In genomic region chr9:108983209-108983608, GRCm38 (mm10) we compare ENCODE assay signal across 29 mouse cellular contexts. TPM values are rescaled to one million over a fixed set of nuclear protein-coding genes. Genes with fewer than 3 reads are reported as not detected.
DNase-seq lines count a peak whose midpoint lies in the region; ATAC-seq and TF ChIP-seq lines count a peak whose summit lies in the region.
"Had no signal": no experiment of that assay in that cellular context is flagged by ENCODE, and none has a peak within 500 bp of the region (broad histone marks: within the 10 kb centered on the region; RNA-seq: fewer than 3 reads in every experiment).

No protein-coding gene starts in this region.

- no peaks in the 10 kb centered on the region for H3K36me3 ChIP-seq in erythroblast, embryonic 14.5 days (ENCODE audit: control insufficient read depth)
- no peaks in the 10 kb centered on the region for H3K36me3 ChIP-seq in liver, embryonic 14.5 days (replicated peaks; ENCODE audit: control insufficient read depth, insufficient read depth, low read depth)
- H3K36me3 ChIP-seq: forebrain, embryonic 10.5 days; limb, embryonic 12.5 days; neural tube, embryonic 13.5 days had no signal

- peak overlapping the region; percentile 51 for H3K4me2 ChIP-seq in liver, embryonic 14.5 days (ENCODE audit: low read depth)
- H3K4me2 ChIP-seq: embryonic facial prominence, embryonic 15.5 days; heart, embryonic 11.5 days; hindbrain, embryonic 14.5 days; limb, embryonic 12.5 days; neural tube, embryonic 13.5 days had no signal

- intact Hi-C loops in heart, postnatal 10 days (cut with DNase I): loop anchor here (1.0 kb wide), 1 partner anchor 16 kb away; no protein-coding TSS in a partner anchor

- TF ChIP-seq EP300 in liver, embryonic 14.5 days (IDR thresholded peaks at IDR 0.05; ENCODE audit: low read depth): no peak; the same call in 1 of the 2 replicates

- peak overlapping the region; percentile 21 for H3K4me3 ChIP-seq in erythroblast, embryonic 14.5 days (replicated peaks)
- H3K4me3 ChIP-seq in liver, embryonic 14.5 days (ENCODE audit: insufficient read depth in 1 of 2, low read depth in 2 of 2, low read length in 2 of 2): no peak overlapping the region
- H3K4me3 ChIP-seq in layer of hippocampus, adult 2 months: no peak overlapping the region
- H3K4me3 ChIP-seq: embryonic facial prominence, embryonic 15.5 days; forebrain, embryonic 10.5 days; gastrocnemius, adult 2 months; limb, embryonic 12.5 days; neural tube, embryonic 13.5 days had no signal

- TF ChIP-seq CTCF in liver, embryonic 14.5 days (IDR thresholded peaks at IDR 0.05; ENCODE audit: low read depth): no peak
- no peak for TF ChIP-seq CTCF in layer of hippocampus, adult 2 months (conservative IDR thresholded peaks at IDR 0.05)

- peaks cover 39% of the 10 kb centered on the region for H3K4me1 ChIP-seq in erythroblast, embryonic 14.5 days (ENCODE audit: control insufficient read depth)
- H3K4me1 ChIP-seq in liver, embryonic 14.5 days (replicated peaks; ENCODE audit: control insufficient read depth in 2 of 2, insufficient read depth in 2 of 2, low read length in 1 of 2): peaks cover 4 to 14% of the 10 kb centered on the region in 2 experiments
- H3K4me1 ChIP-seq: neural tube, embryonic 13.5 days had no signal

- DNase-seq in c-Kit-positive CD71-positive TER-119-positive erythroid progenitor cells, embryonic 14.5 days (ENCODE audit: low spot score): peak; percentile 40
- DNase-seq in liver, embryonic 14.5 days (ENCODE audit: low read depth in 3 of 3, low spot score in 3 of 3): peak in 2 of 3 experiments; percentile 18 to 41
- DNase-seq in layer of hippocampus, adult 2 months (ENCODE audit: low spot score in 2 of 2): no peak
- no peak for DNase-seq in natural killer cell, adult 2 months (ENCODE audit: low spot score in 2 of 2)
- DNase-seq in heart, postnatal 10 days: no peak
- DNase-seq: cerebellum, adult 2 months; cerebellum, postnatal 14 days; gastrocnemius, adult 2 months; gastrocnemius, postnatal 36 days; heart, adult 18-20 months; heart, postnatal 4 days; kidney, adult 11 months; kidney, postnatal 14 days; lung, adult 2 months; lung, postnatal 10 days had no signal

- H3K27me3 ChIP-seq in erythroblast, embryonic 14.5 days (ENCODE audit: control insufficient read depth): peaks cover 7% of the 10 kb centered on the region
- H3K27me3 ChIP-seq in liver, embryonic 14.5 days (ENCODE audit: control insufficient read depth, insufficient read depth, low read length): no peaks in the 10 kb centered on the region
- H3K27me3 ChIP-seq: embryonic facial prominence, embryonic 15.5 days; limb, embryonic 12.5 days; neural tube, embryonic 13.5 days had no signal

- no peaks in the 10 kb centered on the region for H3K9me3 ChIP-seq in erythroblast, embryonic 14.5 days (ENCODE audit: control insufficient read depth, low read length)
- no peaks in the 10 kb centered on the region for H3K9me3 ChIP-seq in liver, embryonic 14.5 days (ENCODE audit: control insufficient read depth, low read length)
- H3K9me3 ChIP-seq: embryonic facial prominence, embryonic 15.5 days; forebrain, embryonic 10.5 days; limb, embryonic 12.5 days; neural tube, embryonic 13.5 days had no signal

- H3K9ac ChIP-seq in liver, embryonic 14.5 days (replicated peaks): 0 out of 2 replicates have a peak overlapping the region, but pooled peaks have one; percentile 6
- H3K9ac ChIP-seq: embryonic facial prominence, embryonic 15.5 days; hindbrain, embryonic 14.5 days; limb, embryonic 12.5 days; neural tube, embryonic 13.5 days had no signal

- ATAC-seq in erythroblast, adult 5-6 weeks (replicated peaks; ENCODE audit: low FRiP score, poor library complexity, severe bottlenecking): no peak
- peak; percentile 80 for ATAC-seq in liver, embryonic 14.5 days (ENCODE audit: insufficient read depth)
- ATAC-seq: forebrain, embryonic 16.5 days; midbrain, embryonic 16.5 days had no signal

- WGBS in liver, embryonic 14.5 days (ENCODE audit: insufficient replicate concordance): 25% methylated on average over 9 of the region's 9 CpGs

- H3K27ac ChIP-seq in liver, embryonic 14.5 days: no peak overlapping the region
- H3K27ac ChIP-seq in layer of hippocampus, adult 2 months: no peak overlapping the region
- H3K27ac ChIP-seq: embryonic facial prominence, embryonic 15.5 days; forebrain, embryonic 10.5 days; gastrocnemius, adult 2 months; hindbrain, embryonic 14.5 days; limb, embryonic 12.5 days; macrophage; neural tube, embryonic 13.5 days had no signal

RNA-seq across cellular contexts. Expression of gene Ucn2, which starts 2.6 kb away (rescaled TPM):
- not detected in 2 replicates for polyA plus RNA-seq in erythroblast, embryonic 14.5 days (2012)
- total RNA-seq in erythroblast, adult 5-6 weeks (2015; ENCODE audit: low replicate concordance): not detected in 2 replicates
- total RNA-seq in erythroblast, adult 5-6 weeks (2017; ENCODE audit: low replicate concordance): not detected in 2 replicates
- 0.06 TPM in 2 replicates for polyA plus RNA-seq in liver, embryonic 14.5 days (2012; rRNA removed)
- not detected in 2 replicates for polyA plus RNA-seq in liver, embryonic 14.5 days (2014; fragmentation: Nextera tagmentation; extraction: Ambion mirVana)
- total RNA-seq in layer of hippocampus, adult 2 months (2021): not detected
- total RNA-seq in heart, postnatal 10 days (2021): not detected
- total RNA-seq: heart, adult 18-20 months; heart, postnatal 4 days; left cerebral cortex, adult 18-20 months; left cerebral cortex, postnatal 25 days had no signal
- polyA plus RNA-seq: forebrain, embryonic 10.5 days; forebrain, embryonic 16.5 days; heart, embryonic 11.5 days; heart, embryonic 16.5 days; limb, embryonic 12.5 days; macrophage; midbrain, embryonic 16.5 days; neural tube, embryonic 13.5 days had no signal

RNA-seq across cellular contexts. Expression of gene Pfkfb4, which starts 8.4 kb away (rescaled TPM):
- polyA plus RNA-seq in erythroblast, embryonic 14.5 days (2012): 0.04 and 0.05 TPM in 2 replicates
- total RNA-seq in erythroblast, adult 5-6 weeks (2015; ENCODE audit: low replicate concordance): 3.1 and 13.3 TPM in 2 replicates
- total RNA-seq in erythroblast, adult 5-6 weeks (2017; ENCODE audit: low replicate concordance): 7.9 and 12.3 TPM in 2 replicates
- 2.1 TPM in 2 replicates for polyA plus RNA-seq in liver, embryonic 14.5 days (2012; rRNA removed)
- polyA plus RNA-seq in liver, embryonic 14.5 days (2014; fragmentation: Nextera tagmentation; extraction: Ambion mirVana): 1.9 and 2.8 TPM in 2 replicates
- total RNA-seq in layer of hippocampus, adult 2 months (2021): 10 to 100 TPM; 10.9 to 11.8 TPM
- 1 to 10 TPM; 2.4 TPM for total RNA-seq in heart, postnatal 10 days (2021)

RNA-seq across cellular contexts. Expression of gene Col7a1, which starts 29.8 kb away (rescaled TPM):
- polyA plus RNA-seq in erythroblast, embryonic 14.5 days (2012): 0.02 and 0.05 TPM in 2 replicates
- total RNA-seq in erythroblast, adult 5-6 weeks (2015; ENCODE audit: low replicate concordance): under 0.01 TPM in 1 of 2 replicates, not detected in the other
- 0.17 and 1.4 TPM in 2 replicates for total RNA-seq in erythroblast, adult 5-6 weeks (2017; ENCODE audit: low replicate concordance)
- polyA plus RNA-seq in liver, embryonic 14.5 days (2012; rRNA removed): 0.45 and 0.66 TPM in 2 replicates
- 0.29 and 0.30 TPM in 2 replicates for polyA plus RNA-seq in liver, embryonic 14.5 days (2014; fragmentation: Nextera tagmentation; extraction: Ambion mirVana)
- total RNA-seq in layer of hippocampus, adult 2 months (2021): 1 to 10 TPM; 3.8 to 4.6 TPM
- total RNA-seq in heart, postnatal 10 days (2021): 1 to 10 TPM; 1.3 TPM

RNA-seq across cellular contexts. Expression of gene Uqcrc1, which starts 46.8 kb away (rescaled TPM):
- polyA plus RNA-seq in erythroblast, embryonic 14.5 days (2012): 51.8 and 56.5 TPM in 2 replicates
- 24.2 and 31.5 TPM in 2 replicates for total RNA-seq in erythroblast, adult 5-6 weeks (2015; ENCODE audit: low replicate concordance)
- total RNA-seq in erythroblast, adult 5-6 weeks (2017; ENCODE audit: low replicate concordance): 55.1 and 79.9 TPM in 2 replicates
- polyA plus RNA-seq in liver, embryonic 14.5 days (2012; rRNA removed): 200 and 206 TPM in 2 replicates
- polyA plus RNA-seq in liver, embryonic 14.5 days (2014; fragmentation: Nextera tagmentation; extraction: Ambion mirVana): 297 and 318 TPM in 2 replicates
- total RNA-seq in layer of hippocampus, adult 2 months (2021): 100 to 1,000 TPM; 337 to 364 TPM
- 1,000 to 10,000 TPM; 1,923 to 1,927 TPM for total RNA-seq in heart, postnatal 10 days (2021)

RNA-seq across cellular contexts. Expression of gene Shisa5, which starts 55.2 kb away (rescaled TPM):
- polyA plus RNA-seq in erythroblast, embryonic 14.5 days (2012): 2.0 and 2.6 TPM in 2 replicates
- total RNA-seq in erythroblast, adult 5-6 weeks (2015; ENCODE audit: low replicate concordance): 14.6 and 20.3 TPM in 2 replicates
- total RNA-seq in erythroblast, adult 5-6 weeks (2017; ENCODE audit: low replicate concordance): 13.9 and 51.4 TPM in 2 replicates
- 14.9 and 16.4 TPM in 2 replicates for polyA plus RNA-seq in liver, embryonic 14.5 days (2012; rRNA removed)
- 16.0 TPM in 2 replicates for polyA plus RNA-seq in liver, embryonic 14.5 days (2014; fragmentation: Nextera tagmentation; extraction: Ambion mirVana)
- 10 to 100 TPM; 56.5 to 58.4 TPM for total RNA-seq in layer of hippocampus, adult 2 months (2021)
- total RNA-seq in heart, postnatal 10 days (2021): 10 to 100 TPM; 51.6 to 53.2 TPM

Comparison
In these comparisons a context has a peak if more than half of its experiments do, and no peak if none do; other contexts are left out.
1. DNase-seq: peak in c-Kit-positive CD71-positive TER-119-positive erythroid progenitor cells, embryonic 14.5 days (single experiment) and liver, embryonic 14.5 days (2 of 3); none in layer of hippocampus, adult 2 months (0 of 2), natural killer cell, adult 2 months (0 of 2) and heart, postnatal 10 days (0 of 2).